Mouse (Mus musculus) NIH3T3 (cell line): ENCODE results near the gene Elovl1.

Source experiments
- DNase-seq: peaks from one replicate; pipeline ENCODE4 v3.0.0-alpha.2; 2012; ENCODE audit warnings: low read depth

The Elovl1 gene

GRCm38 (mm10) chr4:118427768-118428451 is at the start of gene Elovl1:
Gene Elovl1, plus strand, starts transcription at chr4:118428093.
- peak; percentile 97 for DNase-seq

GRCm38 (mm10) chr4:118383271-118383670 is 44.6 kb upstream of the Elovl1 start:
- DNase-seq, result no peak

DNA sequence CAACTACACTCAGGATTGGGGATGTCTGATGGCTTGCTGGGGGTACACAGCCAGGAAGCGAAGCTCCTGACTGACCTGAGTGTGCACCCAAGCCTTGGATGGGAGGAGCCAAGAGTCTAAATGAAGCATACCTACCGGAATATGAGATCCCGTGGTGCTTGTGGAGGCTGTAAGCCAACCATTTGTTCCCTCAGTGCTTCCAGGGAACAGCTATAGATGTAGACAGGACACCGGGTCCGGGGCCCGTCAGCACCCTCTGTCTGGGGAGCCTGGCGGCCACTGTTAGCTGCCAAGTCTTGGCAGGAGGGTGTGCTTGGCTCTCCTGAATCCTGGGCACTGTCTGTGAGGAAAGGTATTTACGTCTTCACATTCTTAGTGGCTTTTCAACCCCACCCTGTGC is 40.6 kb upstream of the Elovl1 start:
- no peak for DNase-seq

GRCm38 (mm10) chr4:118390146-118390545 is 37.7 kb upstream of the Elovl1 start:
- DNase-seq, result no peak

GRCm38 (mm10) chr4:118394505-118394904 is 33.4 kb upstream of the Elovl1 start:
- no peak for DNase-seq

DNA sequence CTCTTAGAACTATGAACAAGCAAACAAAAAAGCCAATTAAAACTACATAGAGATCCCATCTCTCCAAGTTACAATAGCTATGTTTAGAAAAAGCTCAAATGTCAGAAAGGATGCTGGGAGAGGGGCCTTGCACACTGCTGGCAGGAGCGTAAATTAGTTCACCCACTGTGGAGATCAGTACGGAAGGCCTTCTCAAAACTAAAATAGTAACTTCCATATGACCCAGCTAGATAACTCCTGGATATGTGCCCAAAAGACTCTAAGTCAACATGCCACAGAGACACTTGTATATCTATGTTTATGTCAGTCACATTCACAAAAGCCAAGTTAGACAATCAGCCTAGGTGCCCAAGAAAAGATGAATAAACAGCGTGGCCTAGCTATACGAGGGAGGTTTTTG is 32.6 kb upstream of the Elovl1 start:
- no peak for DNase-seq

GRCm38 (mm10) chr4:118396433-118396832 is 31.5 kb upstream of the Elovl1 start:
- DNase-seq, result no peak

DNA sequence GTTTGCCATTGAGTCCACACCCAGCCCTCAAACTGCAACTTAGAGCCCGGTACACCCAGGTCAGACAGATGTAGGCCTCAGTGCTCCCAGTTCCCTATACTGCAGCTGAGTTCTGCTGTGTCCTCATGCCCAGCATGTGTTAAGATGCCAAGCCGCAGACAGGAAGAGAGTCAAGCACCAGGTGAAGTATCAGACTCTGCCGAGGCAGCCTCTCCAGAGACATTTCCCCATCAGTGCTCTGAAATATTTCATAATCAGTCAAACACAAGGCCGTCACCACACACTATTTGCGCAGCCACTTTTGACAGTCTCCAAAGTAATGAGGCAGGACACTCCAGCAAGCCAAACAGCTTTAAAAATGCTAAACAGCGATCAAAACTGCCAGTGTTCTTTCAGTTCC is 29.5 kb upstream of the Elovl1 start:
- no peak for DNase-seq

DNA sequence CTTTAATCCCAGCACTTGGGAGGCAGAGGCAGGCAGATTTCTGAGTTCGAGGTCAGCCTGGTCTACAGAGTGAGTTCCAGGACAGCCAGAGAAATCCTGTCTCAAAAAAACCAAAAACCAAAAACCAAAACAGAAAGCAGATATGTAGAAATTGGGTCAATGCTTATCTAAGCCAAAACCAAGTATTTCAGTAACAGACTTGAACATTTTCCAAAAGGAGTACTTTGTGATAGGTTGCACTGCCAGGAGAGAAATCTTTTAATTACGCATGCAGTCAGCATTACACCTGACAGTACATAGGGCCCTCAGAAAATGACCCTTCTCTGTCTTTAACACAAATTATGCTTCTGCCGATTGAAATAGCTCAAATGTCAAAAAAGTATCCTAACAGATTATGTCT is 26.5 kb upstream of the Elovl1 start:
- DNase-seq, result no peak

DNA sequence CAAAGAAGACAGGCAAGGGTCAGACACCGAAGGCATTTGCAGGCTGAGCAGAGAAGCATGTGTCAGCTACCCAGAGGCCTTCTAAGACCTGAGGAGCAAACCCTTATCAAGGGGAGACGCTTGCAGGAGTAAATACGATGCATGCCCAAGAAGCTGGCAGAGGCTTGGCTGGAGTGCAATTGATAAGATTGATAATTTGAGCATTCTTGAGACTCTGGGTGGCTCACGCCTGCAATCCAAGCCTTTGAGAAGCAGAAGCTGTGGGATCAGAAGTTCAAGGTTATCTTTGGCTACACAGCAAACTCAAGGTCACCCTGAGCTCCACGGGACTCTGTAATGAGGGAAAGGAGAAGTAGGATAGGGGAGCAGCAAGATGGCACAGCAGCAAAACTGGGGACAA is 26.0 kb upstream of the Elovl1 start:
- no peak for DNase-seq

- DNase-seq, result no peak
Measured at GRCm38 (mm10) chr4:118402701-118403100, 25.2 kb upstream of the Elovl1 start.

- DNase-seq, result peak; percentile 95
Measured at GRCm38 (mm10) chr4:118409142-118409900, 18.6 kb upstream of the Elovl1 start, which contains the start of the genes Szt2 and Med8. Gene Szt2, minus strand, starts transcription at chr4:118409273. Gene Med8, plus strand, starts transcription at chr4:118409337.

DNA sequence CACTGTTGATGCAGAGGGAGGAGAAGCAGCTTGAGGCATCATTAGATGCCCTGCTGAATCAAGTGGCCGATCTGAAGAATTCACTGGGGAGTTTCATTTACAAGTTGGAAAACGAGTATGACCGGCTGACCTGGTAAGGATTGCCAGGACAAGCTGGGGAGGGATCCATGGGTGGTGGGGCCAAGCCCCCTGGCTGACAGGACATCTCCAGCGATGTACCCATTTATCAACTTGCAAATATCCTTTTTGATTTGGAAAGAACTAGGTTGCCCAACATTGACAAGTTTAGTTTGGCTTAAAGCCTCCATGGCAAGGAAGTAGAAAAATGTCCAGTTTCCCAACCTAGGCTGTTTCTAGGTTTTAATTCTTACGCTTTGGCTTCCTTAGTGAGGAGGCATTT is 17.0 kb upstream of the Elovl1 start:
- no peak for DNase-seq

GRCm38 (mm10) chr4:118413553-118413952 is 14.3 kb upstream of the Elovl1 start:
- no peak for DNase-seq

GRCm38 (mm10) chr4:118415779-118416178 is 12.1 kb upstream of the Elovl1 start:
- DNase-seq, result peak; percentile 32

DNA sequence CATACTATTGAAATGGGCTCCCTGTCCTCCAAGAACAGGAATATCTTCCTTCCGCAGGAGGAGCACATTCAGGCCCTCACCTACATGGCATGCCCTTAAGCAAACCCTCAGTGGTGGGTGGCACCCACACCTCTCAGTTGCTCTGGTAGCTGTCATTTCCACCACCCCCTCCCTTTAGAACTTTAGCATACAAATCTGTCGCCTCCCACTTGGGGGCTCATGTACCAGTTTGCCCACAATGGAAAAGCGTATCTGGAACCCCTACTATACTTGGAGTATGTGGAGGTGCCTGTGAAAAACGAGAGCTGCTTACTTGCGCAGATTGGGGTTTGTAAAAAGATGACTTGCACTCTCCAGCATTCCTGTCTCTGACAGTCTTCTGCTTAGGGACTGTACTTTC is 11.6 kb upstream of the Elovl1 start:
- no peak for DNase-seq

DNA sequence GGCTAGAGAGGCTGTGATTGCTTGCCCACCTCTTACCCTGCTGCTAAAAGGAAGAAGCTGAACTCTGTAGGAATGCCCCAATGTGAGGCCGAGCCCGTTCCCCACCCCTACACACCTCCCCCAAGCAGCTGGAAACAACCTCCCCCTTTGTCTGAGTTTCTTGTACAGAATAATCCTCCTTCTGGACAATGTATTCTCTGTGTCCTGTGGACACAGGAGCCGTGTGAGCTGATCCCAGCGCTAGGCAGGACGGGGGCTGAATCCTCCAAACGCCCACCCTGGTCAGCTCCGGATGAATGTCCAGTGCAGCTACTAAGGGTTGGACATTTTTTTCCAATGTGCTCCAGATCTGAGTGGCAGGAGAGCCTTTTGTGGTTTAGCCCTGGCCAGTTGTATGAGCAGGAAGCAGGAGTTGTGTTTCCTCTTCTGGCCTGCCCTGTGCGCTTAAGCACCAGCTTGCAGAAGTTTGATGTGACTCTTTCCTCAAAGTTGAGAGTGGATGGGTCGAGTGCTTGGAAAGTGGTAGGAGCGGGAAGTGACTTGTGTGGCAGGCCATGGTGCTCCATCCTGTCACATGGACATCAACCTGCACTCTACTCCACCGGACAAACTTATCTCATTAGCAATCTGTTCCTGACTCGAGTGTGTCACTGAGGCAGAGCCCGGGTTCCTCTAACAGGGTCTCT is 10.6 kb upstream of the Elovl1 start:
- no peak for DNase-seq

GRCm38 (mm10) chr4:118421384-118421783 is 6.5 kb upstream of the Elovl1 start:
- no peak for DNase-seq

DNA sequence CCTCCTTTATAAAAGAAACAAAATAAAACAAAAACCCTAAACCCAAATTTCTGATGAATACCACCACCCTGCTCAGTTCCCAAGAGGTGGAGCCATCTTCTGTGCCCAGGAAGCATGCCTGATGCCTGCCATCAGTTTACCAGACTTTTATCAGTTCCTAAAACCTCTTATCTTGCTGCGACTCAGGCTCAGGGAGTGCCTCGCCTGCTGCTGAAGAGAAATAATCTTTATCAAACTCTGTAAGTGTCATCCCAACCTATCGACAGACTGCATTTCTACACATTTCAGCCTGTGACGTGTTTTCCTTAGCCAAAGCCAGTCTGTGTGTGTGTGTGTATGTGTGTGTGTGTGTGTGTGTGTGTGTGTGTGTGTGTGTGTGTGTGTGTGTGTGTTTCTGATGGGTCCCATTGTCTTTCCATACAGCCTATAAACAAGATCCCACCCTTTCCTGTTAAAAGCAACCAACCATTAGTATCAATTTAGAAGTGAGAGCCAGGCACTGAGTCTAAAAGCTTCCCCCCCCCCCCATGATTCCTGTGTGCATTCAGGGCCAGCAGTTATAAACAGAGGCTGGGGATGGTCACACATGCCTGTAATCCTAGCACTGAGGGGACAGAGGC is 3.2 kb upstream of the Elovl1 start:
- DNase-seq, result no peak

DNA sequence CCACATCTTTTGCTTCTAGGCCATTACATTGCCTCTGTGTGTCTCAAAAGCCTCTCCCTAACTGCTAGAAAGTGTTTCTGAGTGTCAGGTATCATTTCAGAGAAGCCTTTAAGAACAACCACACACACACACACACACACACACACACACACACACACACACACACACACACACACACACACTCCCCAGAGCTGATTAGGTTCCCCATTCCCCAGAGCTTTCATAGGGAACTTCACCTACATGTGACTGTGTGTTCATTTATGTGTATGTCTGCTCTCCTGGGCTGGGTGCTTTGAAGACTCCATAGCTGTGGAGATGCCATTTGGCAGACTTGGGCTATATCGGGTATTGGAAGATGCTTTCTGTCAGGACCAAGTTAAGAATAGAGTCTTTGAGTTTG is 2.5 kb upstream of the Elovl1 start:
- no peak for DNase-seq

DNA sequence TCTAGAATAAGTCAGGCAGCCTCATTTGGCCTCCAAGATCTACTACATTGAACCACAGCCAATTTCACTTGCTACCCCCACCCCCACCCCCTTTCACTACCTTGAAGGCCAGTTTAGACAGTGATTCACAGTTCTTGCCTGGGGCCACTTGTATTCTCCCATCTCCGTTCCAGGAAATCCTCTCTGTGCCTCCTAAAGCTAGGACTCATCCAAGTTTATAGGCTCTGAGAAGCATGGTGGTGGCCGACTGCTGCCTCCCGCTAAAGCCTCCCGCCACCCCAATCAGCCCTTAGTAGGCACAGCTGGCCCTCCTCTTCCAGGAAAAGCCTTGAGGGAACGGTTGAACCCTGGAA is 502 bp upstream of the Elovl1 start:
- peak; percentile 81 for DNase-seq

GRCm38 (mm10) chr4:118428531-118429214 is 780 bp downstream of the Elovl1 start:
- peak; percentile 71 for DNase-seq
